Mouse (Mus musculus): Measurements from ENCODE around the gene Lhx2. TPM values are rescaled to one million over a fixed set of nuclear protein-coding genes. Genes with fewer than 3 reads are reported as not detected.

The Lhx2 gene
- polyA plus RNA-seq, 1 experiment: 0.89 TPM

DNA sequence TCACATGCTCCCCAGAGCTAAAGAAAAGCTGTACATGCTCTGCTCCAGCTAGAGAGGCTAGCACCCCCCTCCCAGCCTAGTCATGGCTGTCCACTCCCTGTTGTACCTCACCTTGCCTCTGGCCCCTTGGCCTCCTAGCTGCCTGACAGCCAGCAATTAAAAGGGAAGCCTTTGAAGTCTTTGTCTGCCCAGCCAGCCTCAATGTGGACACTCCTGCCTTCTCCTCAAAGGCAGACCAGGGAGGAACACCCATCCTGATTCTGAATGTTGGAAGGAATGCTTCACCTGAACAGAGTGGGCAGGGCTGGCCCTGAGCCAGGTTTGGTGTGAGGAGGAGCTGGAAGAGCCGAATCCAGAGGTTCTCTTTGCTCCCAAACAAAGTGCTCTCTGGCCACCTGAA lies 12.4 kb upstream of the Lhx2 start:
- no peak overlapping the region for H3K4me2 ChIP-seq (ENCODE audit: low read depth)
- no peak overlapping the region for H3ac ChIP-seq (ENCODE audit: control insufficient read depth, insufficient read length)
- H3K4me3 ChIP-seq: no peak overlapping the region
- TF ChIP-seq SRF (IDR thresholded peaks at IDR 0.05; ENCODE audit: control insufficient read depth, insufficient read length, low read depth): no peak
- no peak for TF ChIP-seq MYOD1 (IDR thresholded peaks at IDR 0.05; ENCODE audit: control insufficient read depth in 1 of 3, insufficient read length in 2 of 3, low read depth in 2 of 3)
- TF ChIP-seq MYOG (IDR thresholded peaks at IDR 0.05; ENCODE audit: control insufficient read depth in 1 of 3, insufficient read depth in 1 of 3, insufficient read length in 2 of 3, low read depth in 2 of 3): no peak
- no peak for TF ChIP-seq CEBPB (IDR thresholded peaks at IDR 0.05; ENCODE audit: insufficient read depth, poor library complexity, severe bottlenecking)
- no peak for TF ChIP-seq POLR2AphosphoS2 (IDR thresholded peaks at IDR 0.05; ENCODE audit: insufficient read length, low read depth)
- no peak for TF ChIP-seq REST (IDR thresholded peaks at IDR 0.05; ENCODE audit: insufficient read depth, insufficient read length)
- peaks cover 21% of the 10 kb centered on the region for H3K27me3 ChIP-seq (ENCODE audit: control insufficient read depth, insufficient read depth, insufficient read length)
- H3K36me3 ChIP-seq (ENCODE audit: control insufficient read depth, insufficient read depth): no peaks in the 10 kb centered on the region
- H3K79me2 ChIP-seq (ENCODE audit: control insufficient read depth, insufficient read depth): no peaks in the 10 kb centered on the region

DNA sequence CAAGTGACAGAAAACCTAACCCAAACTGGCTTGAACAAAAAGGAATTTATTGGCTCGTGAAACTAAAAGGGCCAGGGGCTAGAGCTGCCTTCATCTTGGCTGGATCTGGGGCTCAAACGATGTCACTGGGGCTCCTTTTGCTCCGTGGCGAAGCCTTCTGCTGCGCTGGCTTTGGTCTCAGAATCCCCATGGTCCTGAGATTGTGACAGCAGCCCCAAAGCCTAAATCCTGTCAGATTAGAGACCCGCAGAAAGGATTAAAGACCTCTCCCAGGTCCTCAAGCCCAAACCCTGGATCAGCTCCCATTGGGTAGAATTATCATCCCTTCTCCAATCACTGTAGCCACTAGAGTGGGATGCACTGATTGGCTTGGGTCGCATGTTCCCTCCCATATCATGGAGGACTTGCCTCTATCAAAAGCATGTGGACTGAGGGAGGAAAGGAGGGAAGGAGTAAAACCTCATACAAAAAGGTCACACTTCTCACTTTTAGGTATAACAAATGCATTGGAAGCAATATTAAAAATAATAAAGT lies 5.4 kb upstream of the Lhx2 start:
- Histone ChIP-seq H3K4me2 (ENCODE audit: low read depth) (no peak overlapping the region), H3K79me2 (ENCODE audit: control insufficient read depth, insufficient read depth) (no peaks in the 10 kb centered on the region), H3K27me3 (ENCODE audit: control insufficient read depth, insufficient read depth, insufficient read length) (peaks cover 44% of the 10 kb centered on the region), H3K36me3 (ENCODE audit: control insufficient read depth, insufficient read depth) (no peaks in the 10 kb centered on the region), H3K4me3 (no peak overlapping the region), H3ac (ENCODE audit: control insufficient read depth, insufficient read length) (no peak overlapping the region)
- TF ChIP-seq MYOD1 (IDR thresholded peaks at IDR 0.05; ENCODE audit: control insufficient read depth in 1 of 3, insufficient read length in 2 of 3, low read depth in 2 of 3): no peak
- TF ChIP-seq REST (IDR thresholded peaks at IDR 0.05; ENCODE audit: insufficient read depth, insufficient read length): no peak
- no peak for TF ChIP-seq MAX (IDR thresholded peaks at IDR 0.05; ENCODE audit: low read depth)
- TF ChIP-seq TCF12 (IDR thresholded peaks at IDR 0.05; ENCODE audit: insufficient read depth, poor library complexity, severe bottlenecking): no peak

DNA sequence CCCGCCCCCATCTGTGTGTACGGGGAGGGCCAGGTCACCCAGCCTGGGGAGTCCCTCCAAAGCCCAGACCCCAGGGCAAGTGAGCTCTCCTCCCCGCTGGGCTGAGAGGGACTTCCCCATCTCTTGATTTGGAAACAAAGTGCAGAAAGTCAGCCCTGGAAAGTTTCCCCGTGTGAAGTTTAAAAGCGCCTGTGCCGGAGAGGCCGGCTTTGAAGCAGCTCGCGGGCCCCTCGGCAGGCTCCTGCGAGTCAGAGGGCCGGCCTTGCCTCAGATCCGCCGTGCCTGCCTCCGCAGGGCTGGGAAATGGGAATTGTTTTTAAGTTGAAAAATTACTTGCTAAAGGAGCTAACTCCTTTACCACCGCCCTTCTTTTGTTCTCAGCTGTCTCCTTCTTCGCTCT lies 2.5 kb upstream of the Lhx2 start:
- Histone ChIP-seq H3ac (ENCODE audit: control insufficient read depth, insufficient read length) (no peak overlapping the region), H3K4me2 (ENCODE audit: low read depth) (no peak overlapping the region), H3K27me3 (ENCODE audit: control insufficient read depth, insufficient read depth, insufficient read length) (peaks cover 66% of the 10 kb centered on the region), H3K79me2 (ENCODE audit: control insufficient read depth, insufficient read depth) (no peaks in the 10 kb centered on the region), H3K4me3 (no peak overlapping the region), H3K36me3 (ENCODE audit: control insufficient read depth, insufficient read depth) (no peaks in the 10 kb centered on the region)
- no peak for TF ChIP-seq USF1 (IDR thresholded peaks at IDR 0.05; ENCODE audit: low read depth)
- TF ChIP-seq MYOD1 (IDR thresholded peaks at IDR 0.05; ENCODE audit: control insufficient read depth in 1 of 3, insufficient read length in 2 of 3, low read depth in 2 of 3): no peak
- no peak for TF ChIP-seq REST (IDR thresholded peaks at IDR 0.05; ENCODE audit: insufficient read depth, insufficient read length)
- TF ChIP-seq MYOG (IDR thresholded peaks at IDR 0.05; ENCODE audit: control insufficient read depth in 1 of 3, insufficient read depth in 1 of 3, insufficient read length in 2 of 3, low read depth in 2 of 3): no peak
- TF ChIP-seq SRF (IDR thresholded peaks at IDR 0.05; ENCODE audit: control insufficient read depth, insufficient read length, low read depth): no peak
- no peak for TF ChIP-seq POLR2A (IDR thresholded peaks at IDR 0.05; ENCODE audit: insufficient read length, low read depth)

DNA sequence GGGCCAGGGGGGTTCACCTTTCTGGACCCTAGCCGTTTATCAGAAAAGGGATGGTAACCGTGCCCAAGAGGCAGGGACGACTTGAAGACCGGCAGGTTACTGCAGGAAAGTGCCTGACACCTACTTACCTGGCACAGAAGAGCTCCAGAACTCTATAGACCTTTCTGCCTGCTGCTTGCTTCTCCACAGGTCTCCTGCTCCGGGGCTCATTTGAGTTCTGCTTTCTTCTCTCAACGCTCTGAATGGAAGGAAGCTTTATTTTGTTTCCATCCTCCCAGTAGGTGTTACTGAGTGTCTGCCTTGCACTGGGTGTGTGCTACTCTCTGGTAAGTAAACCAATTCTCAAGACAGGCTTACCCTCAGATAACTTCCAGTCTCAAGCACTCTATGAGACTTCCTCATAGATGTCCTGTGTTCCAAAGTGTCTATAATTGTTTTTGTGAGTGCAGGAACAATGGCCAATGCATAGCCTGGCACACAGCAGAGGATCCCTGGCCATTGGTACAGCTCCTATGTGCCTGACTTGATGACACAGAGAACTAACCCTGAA lies 1.9 kb upstream of the Lhx2 start:
- no peak overlapping the region for H3K4me3 ChIP-seq

DNA sequence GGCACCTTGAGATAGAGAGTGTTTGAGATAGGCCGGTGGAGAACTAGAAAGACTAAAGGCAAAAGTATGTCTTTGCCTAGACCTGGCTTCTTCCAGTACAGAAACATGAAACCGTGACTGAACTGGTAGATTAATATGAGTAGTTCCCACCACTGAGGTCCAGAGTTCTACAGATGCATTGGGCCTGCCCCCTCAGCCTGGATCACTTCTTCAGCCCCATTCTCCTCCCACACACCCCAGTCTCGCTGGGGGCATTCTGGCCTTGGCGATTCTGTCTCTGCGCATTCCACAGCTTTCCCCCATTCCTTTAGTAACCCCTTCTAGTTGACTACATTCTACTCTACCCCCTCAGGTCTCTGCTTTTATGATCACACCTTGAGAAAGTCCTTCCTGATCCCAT lies 1.4 kb upstream of the Lhx2 start:
- no peak overlapping the region for H3ac ChIP-seq (ENCODE audit: control insufficient read depth, insufficient read length)
- H3K4me2 ChIP-seq (ENCODE audit: low read depth): no peak overlapping the region
- H3K36me3 ChIP-seq (ENCODE audit: control insufficient read depth, insufficient read depth): no peaks in the 10 kb centered on the region
- no peaks in the 10 kb centered on the region for H3K79me2 ChIP-seq (ENCODE audit: control insufficient read depth, insufficient read depth)
- no peak for TF ChIP-seq SRF (IDR thresholded peaks at IDR 0.05; ENCODE audit: control insufficient read depth, insufficient read length, low read depth)
- no peak for TF ChIP-seq REST (IDR thresholded peaks at IDR 0.05; ENCODE audit: insufficient read depth, insufficient read length)
- TF ChIP-seq TCF12 (IDR thresholded peaks at IDR 0.05; ENCODE audit: insufficient read depth, poor library complexity, severe bottlenecking): no peak
- no peak for TF ChIP-seq MYOD1 (IDR thresholded peaks at IDR 0.05; ENCODE audit: control insufficient read depth in 1 of 3, insufficient read length in 2 of 3, low read depth in 2 of 3)
- no peak for TF ChIP-seq USF1 (IDR thresholded peaks at IDR 0.05; ENCODE audit: low read depth)
- no peak for TF ChIP-seq MAX (IDR thresholded peaks at IDR 0.05; ENCODE audit: low read depth)
- no peak for TF ChIP-seq POLR2AphosphoS2 (IDR thresholded peaks at IDR 0.05; ENCODE audit: insufficient read length, low read depth)
- no peak for TF ChIP-seq CEBPB (IDR thresholded peaks at IDR 0.05; ENCODE audit: insufficient read depth, poor library complexity, severe bottlenecking)
- TF ChIP-seq MYOG (IDR thresholded peaks at IDR 0.05; ENCODE audit: control insufficient read depth in 1 of 3, insufficient read depth in 1 of 3, insufficient read length in 2 of 3, low read depth in 2 of 3): no peak
- H3K4me3 ChIP-seq: no peak overlapping the region
- H3K27me3 ChIP-seq (ENCODE audit: control insufficient read depth, insufficient read depth, insufficient read length): peaks cover 64% of the 10 kb centered on the region

More for the DNA sequence above, 1.9 kb upstream of the Lhx2 start:
- Histone ChIP-seq H3ac (ENCODE audit: control insufficient read depth, insufficient read length) (no peak overlapping the region), H3K4me2 (ENCODE audit: low read depth) (no peak overlapping the region), H3K79me2 (ENCODE audit: control insufficient read depth, insufficient read depth) (no peaks in the 10 kb centered on the region), H3K27me3 (ENCODE audit: control insufficient read depth, insufficient read depth, insufficient read length) (peaks cover 66% of the 10 kb centered on the region), H3K36me3 (ENCODE audit: control insufficient read depth, insufficient read depth) (no peaks in the 10 kb centered on the region)
- TF ChIP-seq CEBPB (IDR thresholded peaks at IDR 0.05; ENCODE audit: insufficient read depth, poor library complexity, severe bottlenecking) (no peak), MAX (IDR thresholded peaks at IDR 0.05; ENCODE audit: low read depth) (no peak), TCF3 (IDR thresholded peaks at IDR 0.05; ENCODE audit: insufficient read length, low read depth) (no peak), POLR2A (IDR thresholded peaks at IDR 0.05; ENCODE audit: insufficient read length, low read depth) (no peak), SRF (IDR thresholded peaks at IDR 0.05; ENCODE audit: control insufficient read depth, insufficient read length, low read depth) (no peak), POLR2AphosphoS2 (IDR thresholded peaks at IDR 0.05; ENCODE audit: insufficient read length, low read depth) (no peak), USF1 (IDR thresholded peaks at IDR 0.05; ENCODE audit: low read depth) (no peak), E2F4 (IDR thresholded peaks at IDR 0.05; ENCODE audit: insufficient read depth) (no peak), REST (IDR thresholded peaks at IDR 0.05; ENCODE audit: insufficient read depth, insufficient read length) (no peak), MYOD1 (IDR thresholded peaks at IDR 0.05; ENCODE audit: control insufficient read depth in 1 of 3, insufficient read length in 2 of 3, low read depth in 2 of 3) (no peak), MYOG (IDR thresholded peaks at IDR 0.05; ENCODE audit: control insufficient read depth in 1 of 3, insufficient read depth in 1 of 3, insufficient read length in 2 of 3, low read depth in 2 of 3) (no peak), TCF12 (IDR thresholded peaks at IDR 0.05; ENCODE audit: insufficient read depth, poor library complexity, severe bottlenecking) (no peak)
